Mouse (Mus musculus) brain, embryonic 14.5 days (tissue): ENCODE results near the gene B3galt5.

ENCODE experiments used
- CTCF ChIP-seq: fragments of 200-500 bp; IDR thresholded peaks from 2 replicates; pipeline ENCODE4 v1.5.1; 2012; ENCODE audit warnings: inconsistent platforms, mild to moderate bottlenecking, moderate library complexity, borderline replicate concordance; ENCODE audit not compliant: insufficient read depth, insufficient read length; ENCODE audit errors: extremely low read depth
- POLR2A ChIP-seq: fragments of 200-500 bp; IDR thresholded peaks from 2 replicates; pipeline ENCODE4 v1.6.1; 2012; ENCODE audit warnings: mild to moderate bottlenecking, inconsistent platforms, borderline replicate concordance; ENCODE audit not compliant: poor library complexity, insufficient read depth, insufficient read length, severe bottlenecking; ENCODE audit errors: extremely low read depth

- no peak for TF ChIP-seq CTCF
- 0 out of 2 replicates have a peak, but pooled peaks have one; percentile 46 for TF ChIP-seq POLR2A
Measured at GRCm38 (mm10) chr16:96191531-96192506, 43.8 kb upstream of the B3galt5 start, which contains the start of gene Lca5l.
